15 mouse cellular contexts compared by ENCODE assay signal in genomic region chr2:150000564-150000963, GRCm38 (mm10).
"Had no signal": no experiment of that assay in that cellular context is flagged by ENCODE, and none has a peak within 500 bp of the region (broad histone marks: within the 10 kb centered on the region; RNA-seq: fewer than 3 reads in every experiment).

No protein-coding gene starts in this region.

- DNase-seq: kidney, adult 18-20 months; layer of hippocampus, postnatal 36 days; liver, embryonic 13.5 days; lung, adult 2 months; lung, postnatal 14 days; lung, postnatal 4 days; midbrain, embryonic 14.5 days; thymus, adult 2 months; thymus, postnatal 14 days; thymus, postnatal 4 days had no signal

- H3K36me3 ChIP-seq: liver, embryonic 13.5 days had no signal

- H3K27me3 ChIP-seq: liver, embryonic 13.5 days had no signal

- H3K4me2 ChIP-seq: liver, embryonic 13.5 days; midbrain, embryonic 11.5 days had no signal

- H3K9me3 ChIP-seq: liver, embryonic 13.5 days had no signal

- H3K4me3 ChIP-seq: left cerebral cortex, adult 2 months; liver, embryonic 13.5 days; myocyte had no signal

- H3K4me1 ChIP-seq: liver, embryonic 13.5 days had no signal

- H3K9ac ChIP-seq: liver, embryonic 13.5 days had no signal

- H3K27ac ChIP-seq: kidney, postnatal 0 days; left cerebral cortex, adult 2 months; liver, embryonic 13.5 days; stomach, postnatal 0 days had no signal
